Mouse (Mus musculus): ENCODE measurements at regions not wholly inside any gene's neighbourhood (a gene's known extent, or its start where the extent isn't known, plus 50 kb on each side); places are given as distances from the start of the nearest gene placed in this dataset.

GRCm38 (mm10) chr2:116976951-116977503 lies 98.5 kb downstream of the Tmco5 start:
- H3K4me1 ChIP-seq (replicated peaks; ENCODE audit: control insufficient read depth, insufficient read depth, low read length), result peaks cover 45% of the 10 kb centered on the region
- DNase-seq (ENCODE audit: low spot score), result no peak
- peak overlapping the region; percentile 65 for H3K4me2 ChIP-seq (replicated peaks)
- no peaks in the 10 kb centered on the region for H3K36me3 ChIP-seq (replicated peaks; ENCODE audit: control insufficient read depth, insufficient read depth)
- ATAC-seq (ENCODE audit: low FRiP score), result no peak
- peak overlapping the region; percentile 93 for H3K27ac ChIP-seq
- no peak overlapping the region for H3K4me3 ChIP-seq (replicated peaks; ENCODE audit: low read length)
- H3K9me3 ChIP-seq (ENCODE audit: control insufficient read depth, low read length), result no peaks in the 10 kb centered on the region
- no peaks in the 10 kb centered on the region for H3K27me3 ChIP-seq (ENCODE audit: control insufficient read depth, insufficient read depth, low read length)
- 6% methylated on average over 9 of the region's 9 CpGs for WGBS
- no peak overlapping the region for H3K9ac ChIP-seq

- H3K4me2 ChIP-seq (replicated peaks), result no peak overlapping the region
- ATAC-seq (ENCODE audit: low FRiP score) (no peak), DNase-seq (ENCODE audit: low spot score) (no peak)
- H3K4me1 ChIP-seq (replicated peaks; ENCODE audit: control insufficient read depth, insufficient read depth, low read length), result peaks cover 37% of the 10 kb centered on the region
- no peaks in the 10 kb centered on the region for H3K9me3 ChIP-seq (ENCODE audit: control insufficient read depth, low read length)
- H3K4me3 ChIP-seq (replicated peaks; ENCODE audit: low read length), result no peak overlapping the region
- H3K9ac ChIP-seq, result no peak overlapping the region
- no peak overlapping the region for H3K27ac ChIP-seq
- no peaks in the 10 kb centered on the region for H3K27me3 ChIP-seq (ENCODE audit: control insufficient read depth, insufficient read depth, low read length)
- WGBS, result 58% methylated on average over 10 of the region's 10 CpGs
- no peaks in the 10 kb centered on the region for H3K36me3 ChIP-seq (replicated peaks; ENCODE audit: control insufficient read depth, insufficient read depth)
These were observed 99.5 kb downstream of the Tmco5 start for GRCm38 (mm10) chr2:116977771-116978600.

GRCm38 (mm10) chr2:116978809-116979208 lies 100.3 kb downstream of the Tmco5 start:
- no peaks in the 10 kb centered on the region for H3K9me3 ChIP-seq (ENCODE audit: control insufficient read depth, low read length)
- no peak overlapping the region for H3K9ac ChIP-seq
- no peak for ATAC-seq (ENCODE audit: low FRiP score)
- H3K27ac ChIP-seq, result no peak overlapping the region
- no peaks in the 10 kb centered on the region for H3K27me3 ChIP-seq (ENCODE audit: control insufficient read depth, insufficient read depth, low read length)
- no peak for DNase-seq (ENCODE audit: low spot score)
- no peak overlapping the region for H3K4me3 ChIP-seq (replicated peaks; ENCODE audit: low read length)
- WGBS, result 65% methylated on average over 4 of the region's 4 CpGs
- no peaks in the 10 kb centered on the region for H3K36me3 ChIP-seq (replicated peaks; ENCODE audit: control insufficient read depth, insufficient read depth)
- no peak overlapping the region for H3K4me2 ChIP-seq (replicated peaks)
- peaks cover 33% of the 10 kb centered on the region for H3K4me1 ChIP-seq (replicated peaks; ENCODE audit: control insufficient read depth, insufficient read depth, low read length)

GRCm38 (mm10) chr2:116979561-116980391 lies 101.3 kb downstream of the Tmco5 start:
- ATAC-seq (ENCODE audit: low FRiP score), result no peak
- no peak overlapping the region for H3K4me2 ChIP-seq (replicated peaks)

GRCm38 (mm10) chr2:116980692-116981091 lies 102.2 kb downstream of the Tmco5 start:
- ATAC-seq (ENCODE audit: low FRiP score) (no peak), DNase-seq (ENCODE audit: low spot score) (no peak)
- Histone ChIP-seq H3K27me3 (ENCODE audit: control insufficient read depth, insufficient read depth, low read length) (no peaks in the 10 kb centered on the region), H3K27ac (no peak overlapping the region), H3K4me2 (replicated peaks) (no peak overlapping the region), H3K36me3 (replicated peaks; ENCODE audit: control insufficient read depth, insufficient read depth) (no peaks in the 10 kb centered on the region), H3K9me3 (ENCODE audit: control insufficient read depth, low read length) (no peaks in the 10 kb centered on the region), H3K4me3 (replicated peaks; ENCODE audit: low read length) (no peak overlapping the region), H3K9ac (no peak overlapping the region), H3K4me1 (replicated peaks; ENCODE audit: control insufficient read depth, insufficient read depth, low read length) (peaks cover 20% of the 10 kb centered on the region)
- 47% methylated on average over 5 of the region's 5 CpGs for WGBS

More at GRCm38 (mm10) chr2:116979561-116980391, 101.3 kb downstream of the Tmco5 start:
- Histone ChIP-seq H3K36me3 (replicated peaks; ENCODE audit: control insufficient read depth, insufficient read depth) (no peaks in the 10 kb centered on the region), H3K27me3 (ENCODE audit: control insufficient read depth, insufficient read depth, low read length) (no peaks in the 10 kb centered on the region), H3K27ac (no peak overlapping the region), H3K4me1 (replicated peaks; ENCODE audit: control insufficient read depth, insufficient read depth, low read length) (peaks cover 25% of the 10 kb centered on the region), H3K9me3 (ENCODE audit: control insufficient read depth, low read length) (no peaks in the 10 kb centered on the region), H3K4me3 (replicated peaks; ENCODE audit: low read length) (no peak overlapping the region), H3K9ac (no peak overlapping the region)
- 4% methylated on average over 10 of the region's 10 CpGs for WGBS
- no peak for DNase-seq (ENCODE audit: low spot score)

- H3K27ac ChIP-seq, result no peak overlapping the region
- 93% methylated on average over 5 of the region's 5 CpGs for WGBS
- ATAC-seq (ENCODE audit: low FRiP score), result no peak
These were observed 104.9 kb downstream of the Tmco5 start for GRCm38 (mm10) chr2:116983351-116983750.

GRCm38 (mm10) chr2:116983821-116984351 lies 105.4 kb downstream of the Tmco5 start:
- Histone ChIP-seq H3K4me3 (replicated peaks; ENCODE audit: low read length) (no peak overlapping the region), H3K9me3 (ENCODE audit: control insufficient read depth, low read length) (no peaks in the 10 kb centered on the region), H3K4me2 (replicated peaks) (no peak overlapping the region), H3K9ac (no peak overlapping the region), H3K4me1 (replicated peaks; ENCODE audit: control insufficient read depth, insufficient read depth, low read length) (peaks cover 7% of the 10 kb centered on the region; the same call in 1 of the 2 replicates), H3K27me3 (ENCODE audit: control insufficient read depth, insufficient read depth, low read length) (no peaks in the 10 kb centered on the region), H3K27ac (no peak overlapping the region), H3K36me3 (replicated peaks; ENCODE audit: control insufficient read depth, insufficient read depth) (no peaks in the 10 kb centered on the region)
- WGBS, result 71% methylated on average over 10 of the region's 10 CpGs
- DNase-seq (ENCODE audit: low spot score) (no peak), ATAC-seq (ENCODE audit: low FRiP score) (no peak)

More at GRCm38 (mm10) chr2:116983351-116983750, 104.9 kb downstream of the Tmco5 start:
- no peaks in the 10 kb centered on the region for H3K9me3 ChIP-seq (ENCODE audit: control insufficient read depth, low read length)
- no peak overlapping the region for H3K4me3 ChIP-seq (replicated peaks; ENCODE audit: low read length)
- no peak overlapping the region for H3K9ac ChIP-seq
- no peaks in the 10 kb centered on the region for H3K27me3 ChIP-seq (ENCODE audit: control insufficient read depth, insufficient read depth, low read length)
- peaks cover 7% of the 10 kb centered on the region; the same call in 1 of the 2 replicates for H3K4me1 ChIP-seq (replicated peaks; ENCODE audit: control insufficient read depth, insufficient read depth, low read length)
- no peaks in the 10 kb centered on the region for H3K36me3 ChIP-seq (replicated peaks; ENCODE audit: control insufficient read depth, insufficient read depth)
- DNase-seq (ENCODE audit: low spot score), result no peak
- no peak overlapping the region for H3K4me2 ChIP-seq (replicated peaks)

- no peaks in the 10 kb centered on the region for H3K27me3 ChIP-seq (ENCODE audit: control insufficient read depth, insufficient read depth, low read length)
- ATAC-seq (ENCODE audit: low FRiP score) (no peak), DNase-seq (ENCODE audit: low spot score) (no peak)
- no peak overlapping the region for H3K9ac ChIP-seq
- H3K4me1 ChIP-seq (replicated peaks; ENCODE audit: control insufficient read depth, insufficient read depth, low read length), result peaks cover 6% of the 10 kb centered on the region; the same call in 1 of the 2 replicates
- H3K4me2 ChIP-seq (replicated peaks), result no peak overlapping the region
- H3K27ac ChIP-seq, result no peak overlapping the region
- H3K4me3 ChIP-seq (replicated peaks; ENCODE audit: low read length), result no peak overlapping the region
- 78% methylated on average over 3 of the region's 3 CpGs for WGBS
- no peaks in the 10 kb centered on the region for H3K36me3 ChIP-seq (replicated peaks; ENCODE audit: control insufficient read depth, insufficient read depth)
- no peaks in the 10 kb centered on the region for H3K9me3 ChIP-seq (ENCODE audit: control insufficient read depth, low read length)
These were observed 106.1 kb downstream of the Tmco5 start for GRCm38 (mm10) chr2:116984597-116984996.

GRCm38 (mm10) chr2:116985549-116985948 lies 107.1 kb downstream of the Tmco5 start:
- Histone ChIP-seq H3K9me3 (ENCODE audit: control insufficient read depth, low read length) (no peaks in the 10 kb centered on the region), H3K36me3 (replicated peaks; ENCODE audit: control insufficient read depth, insufficient read depth) (no peaks in the 10 kb centered on the region), H3K27me3 (ENCODE audit: control insufficient read depth, insufficient read depth, low read length) (no peaks in the 10 kb centered on the region), H3K4me3 (replicated peaks; ENCODE audit: low read length) (no peak overlapping the region), H3K27ac (no peak overlapping the region), H3K9ac (no peak overlapping the region), H3K4me1 (replicated peaks; ENCODE audit: control insufficient read depth, insufficient read depth, low read length) (no peaks in the 10 kb centered on the region), H3K4me2 (replicated peaks) (no peak overlapping the region)
- 78% methylated on average over 5 of the region's 5 CpGs for WGBS
- DNase-seq (ENCODE audit: low spot score) (no peak), ATAC-seq (ENCODE audit: low FRiP score) (no peak)

All from hindbrain, embryonic 14.5 days (tissue).